Mouse (Mus musculus): ENCODE data around the gene Rb1. TPM values are rescaled to one million over a fixed set of nuclear protein-coding genes. Genes with fewer than 3 reads are reported as not detected.

Rb1 gene
- polyA plus RNA-seq (2015; fragmentation: Illumina TruSeq; extraction: RNeasy Lipid Tissue Mini Kit (QIAGEN cat#74804); ENCODE audit: insufficient read depth, low read depth, low replicate concordance): 5.8 TPM

DNA sequence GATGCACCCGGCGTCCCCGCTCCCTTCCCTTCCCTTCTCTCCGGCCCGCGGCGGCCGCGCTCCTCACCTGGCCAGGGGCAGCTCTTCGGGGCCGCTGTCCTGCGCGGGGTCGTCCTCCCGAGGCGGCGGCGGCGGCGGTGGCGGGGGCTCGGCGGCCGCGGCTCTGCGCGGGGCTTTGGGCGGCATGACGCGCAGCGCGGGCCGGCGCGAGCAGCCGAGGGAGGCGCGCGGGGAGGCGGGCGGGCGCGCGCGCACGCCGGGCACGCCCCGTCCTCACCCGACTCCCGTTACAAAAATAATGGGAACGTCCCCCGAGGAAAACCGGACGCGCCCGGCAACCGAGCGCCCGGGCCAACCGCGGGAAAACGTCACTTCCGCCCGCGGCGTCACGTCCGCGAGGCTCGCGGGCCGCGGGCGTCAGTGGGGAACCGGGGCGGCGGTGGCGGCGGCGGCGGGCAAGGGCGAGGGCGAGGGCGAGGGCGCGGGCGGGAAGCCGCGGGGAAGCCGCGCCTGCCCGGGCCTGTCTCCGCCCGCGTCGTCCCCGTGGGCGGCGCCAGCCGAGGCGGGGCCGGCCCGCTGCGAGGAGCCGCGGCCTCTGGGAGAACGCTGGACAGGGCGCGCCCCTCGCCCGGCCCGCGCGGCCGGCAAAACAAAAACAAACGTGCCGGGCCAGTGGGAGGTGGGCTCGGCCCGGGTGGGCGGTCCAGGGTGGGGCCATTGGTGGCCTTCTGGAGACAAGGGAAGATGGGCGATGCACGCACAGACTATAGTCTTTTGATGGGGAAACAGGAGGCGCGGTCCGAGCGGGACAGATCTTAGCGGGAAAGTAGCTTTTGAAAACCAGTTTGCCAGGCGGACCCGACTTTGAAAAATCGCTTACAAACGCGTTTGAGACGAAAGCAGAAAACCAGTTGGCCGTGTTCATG is at the start of gene Rb1:
Gene Rb1, minus strand, starts transcription at position 367 of the 926 bp plus-strand sequence.

DNA sequence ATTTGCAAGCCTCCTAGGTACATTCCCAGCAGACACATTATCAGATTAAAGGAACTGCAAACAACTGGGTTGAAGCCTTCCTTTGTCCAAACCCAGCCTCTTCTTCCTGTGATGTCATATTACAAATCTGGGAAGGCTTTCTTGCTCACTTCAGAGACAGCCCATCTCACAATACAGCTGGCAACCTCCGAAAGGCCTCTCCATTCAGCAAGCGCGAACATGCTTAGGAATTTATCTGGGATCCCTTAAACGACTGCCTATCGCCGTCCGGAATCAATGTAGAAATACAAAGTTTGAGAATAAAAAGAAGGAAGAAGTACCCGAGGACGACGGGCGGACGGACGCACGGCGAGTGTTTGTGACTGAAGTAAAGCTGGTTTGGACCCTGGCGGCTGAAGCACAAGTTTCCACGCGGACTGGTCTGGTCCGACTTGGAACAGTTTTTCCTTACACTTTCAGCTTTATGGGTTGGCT is 87.7 kb downstream of the Rb1 start, which contains the start of gene Lpar6:
Gene Lpar6, plus strand, starts transcription at position 48 of the 474 bp plus-strand sequence.

Other genes with a start within 250 kb of the Rb1 start
- gene Rcbtb2, start 202.8 kb downstream of the Rb1 start, polyA plus RNA-seq (2015; fragmentation: Illumina TruSeq; extraction: RNeasy Lipid Tissue Mini Kit (QIAGEN cat#74804); ENCODE audit: insufficient read depth, low read depth, low replicate concordance): 6.0 TPM
- gene Lpar6, start 87.9 kb downstream of the Rb1 start, polyA plus RNA-seq (2015; fragmentation: Illumina TruSeq; extraction: RNeasy Lipid Tissue Mini Kit (QIAGEN cat#74804); ENCODE audit: insufficient read depth, low read depth, low replicate concordance): 2.9 TPM
- 254 TPM for gene Itm2b, start 59.5 kb upstream of the Rb1 start, polyA plus RNA-seq (2015; fragmentation: Illumina TruSeq; extraction: RNeasy Lipid Tissue Mini Kit (QIAGEN cat#74804); ENCODE audit: insufficient read depth, low read depth, low replicate concordance)
- gene Med4, start 184.2 kb upstream of the Rb1 start, polyA plus RNA-seq (2015; fragmentation: Illumina TruSeq; extraction: RNeasy Lipid Tissue Mini Kit (QIAGEN cat#74804); ENCODE audit: insufficient read depth, low read depth, low replicate concordance): 7.9 TPM
- 12.4 TPM for gene Sucla2, start 199.5 kb upstream of the Rb1 start, polyA plus RNA-seq (2015; fragmentation: Illumina TruSeq; extraction: RNeasy Lipid Tissue Mini Kit (QIAGEN cat#74804); ENCODE audit: insufficient read depth, low read depth, low replicate concordance)
- gene Nudt15, start 222.4 kb upstream of the Rb1 start, polyA plus RNA-seq (2015; fragmentation: Illumina TruSeq; extraction: RNeasy Lipid Tissue Mini Kit (QIAGEN cat#74804); ENCODE audit: insufficient read depth, low read depth, low replicate concordance): not detected

Measured in pancreas, adult 10 weeks (tissue).